Mouse (Mus musculus) inflammation-experienced regulatory T-cells, adult 6 months (primary cell): ENCODE measurements at regions not wholly inside any gene's neighbourhood (a gene's known extent, or its start where the extent isn't known, plus 50 kb on each side); places are given as distances from the start of the nearest gene placed in this dataset.

Experiments used
- ATAC-seq: one replicate; pipeline ENCODE4 v1.8.0; 2017

DNA sequence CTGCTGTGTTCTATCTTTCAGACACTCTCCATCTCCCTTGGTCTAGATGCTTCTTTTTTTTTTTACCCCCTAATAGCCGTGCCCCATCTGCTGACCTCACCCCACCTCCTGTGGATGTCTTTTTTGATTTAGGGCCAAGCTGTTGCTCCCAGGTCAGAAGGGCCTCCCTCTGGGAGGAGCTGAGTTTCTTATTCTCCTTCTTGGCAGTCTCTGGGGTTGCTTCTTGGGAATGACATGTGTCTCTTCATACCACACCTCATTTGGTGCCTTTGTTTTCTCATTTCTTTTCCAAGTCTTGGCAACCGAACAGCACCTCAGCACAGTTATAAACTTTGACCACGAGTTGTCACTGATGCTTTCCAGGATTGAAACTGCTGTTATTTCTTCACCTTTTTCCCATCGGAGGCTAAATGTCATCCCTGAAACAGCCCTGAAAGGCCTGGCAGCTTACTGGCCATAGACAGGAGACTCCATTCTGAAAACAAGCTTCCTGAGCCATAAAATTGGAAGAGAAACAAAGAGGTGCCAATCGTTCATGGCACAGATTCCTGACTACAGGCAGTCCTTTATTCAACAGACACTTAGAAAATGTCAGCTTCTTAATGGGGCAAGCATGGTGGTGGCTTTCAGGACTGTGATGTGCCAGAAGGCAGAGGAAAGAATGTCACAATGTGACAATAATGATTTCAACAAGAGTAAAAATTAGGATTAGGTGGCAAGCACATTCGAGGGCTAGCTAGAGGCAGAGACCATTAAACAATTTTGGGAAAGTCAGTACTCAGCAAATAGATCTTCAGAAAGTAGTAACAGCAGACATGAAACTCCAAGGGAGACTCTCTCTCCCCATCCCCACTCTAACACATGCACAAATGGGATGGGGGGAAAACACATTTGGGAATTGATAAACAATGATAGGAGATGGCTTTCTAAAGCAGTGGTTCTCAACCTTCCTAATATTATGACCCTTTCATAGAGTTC, 197.1 kb upstream of the Arrdc4 start:
- ATAC-seq: no peak

GRCm38 (mm10) chr7:68930627-68931334, 181.7 kb upstream of the Arrdc4 start:
- ATAC-seq: no peak

DNA sequence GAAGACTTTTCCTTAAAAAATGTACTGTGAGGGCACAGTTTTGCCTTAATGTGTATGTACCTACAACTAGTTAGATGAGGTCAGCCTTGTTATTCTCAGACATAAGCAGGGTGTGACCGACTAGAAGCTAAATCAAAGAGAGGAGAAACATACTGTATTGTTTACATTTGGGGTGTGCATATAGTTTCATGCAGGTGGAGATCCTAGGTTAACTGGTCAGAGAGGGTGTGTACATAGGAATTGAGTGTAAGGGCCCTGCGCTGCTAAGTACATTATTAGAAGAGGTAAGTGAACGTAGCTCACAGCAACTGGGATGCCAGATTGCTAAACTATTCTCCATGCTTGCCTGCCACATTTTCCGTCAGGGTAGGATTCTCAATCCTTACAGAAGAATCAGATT, 180.6 kb upstream of the Arrdc4 start:
- no peak for ATAC-seq

- no peak for ATAC-seq
Measured at GRCm38 (mm10) chr7:68925640-68926039, 176.6 kb upstream of the Arrdc4 start.

DNA sequence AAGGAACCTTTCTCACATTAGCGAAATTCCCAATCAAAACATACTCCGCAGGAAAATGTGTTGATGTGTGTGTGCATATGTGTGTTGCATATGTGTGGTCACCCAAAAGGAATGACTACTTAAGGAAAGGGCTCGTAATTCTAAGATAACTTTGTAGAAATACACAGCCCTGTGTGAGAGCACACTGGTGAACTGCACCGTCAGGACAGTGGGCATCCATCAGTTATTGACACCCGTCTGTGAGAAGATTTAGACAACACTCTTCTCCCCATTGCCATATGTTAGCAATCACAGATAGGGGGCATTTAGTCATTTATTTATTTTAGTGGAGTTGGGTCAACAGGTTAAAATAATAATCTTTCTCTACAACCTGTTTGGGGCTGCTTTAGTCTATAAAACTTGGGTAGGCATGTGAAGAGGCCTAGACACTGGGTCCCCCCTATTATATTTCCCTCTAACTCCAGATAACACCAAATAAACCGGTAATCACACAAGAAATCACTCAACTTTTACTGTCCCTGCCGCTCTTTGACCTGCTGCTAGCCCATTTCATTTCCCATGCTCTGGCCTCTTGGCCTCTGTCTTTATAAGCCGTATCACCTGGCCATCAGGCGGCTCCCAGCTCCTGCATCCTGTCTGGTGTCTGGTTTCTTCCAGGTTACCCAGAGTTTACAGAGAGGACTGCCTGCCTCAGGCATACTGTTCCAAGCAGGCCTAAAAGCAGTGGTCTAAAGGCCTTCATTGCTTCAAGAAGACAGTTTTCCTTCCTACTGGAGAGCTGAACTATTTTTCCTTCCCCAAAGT, 169.8 kb upstream of the Arrdc4 start:
- no peak for ATAC-seq

DNA sequence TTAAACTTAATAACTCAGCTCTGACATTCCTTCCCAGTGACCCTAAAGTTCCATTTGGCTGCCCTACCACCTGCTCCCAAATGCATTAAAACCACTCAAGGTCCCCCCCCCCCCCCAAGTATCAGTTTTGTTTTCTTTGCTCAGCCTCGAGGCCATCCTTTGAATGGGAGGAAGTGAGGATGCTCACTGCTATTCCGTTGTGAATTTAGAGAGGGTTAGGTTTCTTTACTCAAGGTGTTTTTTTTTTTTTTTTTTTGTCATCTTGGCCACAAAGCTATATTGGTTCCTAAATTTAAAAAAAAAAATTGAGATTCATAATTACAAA, 168.8 kb upstream of the Arrdc4 start:
- no peak for ATAC-seq

GRCm38 (mm10) chr7:68917137-68917875, 168.3 kb upstream of the Arrdc4 start:
- no peak for ATAC-seq

GRCm38 (mm10) chr7:68915976-68916375, 166.9 kb upstream of the Arrdc4 start:
- no peak for ATAC-seq

DNA sequence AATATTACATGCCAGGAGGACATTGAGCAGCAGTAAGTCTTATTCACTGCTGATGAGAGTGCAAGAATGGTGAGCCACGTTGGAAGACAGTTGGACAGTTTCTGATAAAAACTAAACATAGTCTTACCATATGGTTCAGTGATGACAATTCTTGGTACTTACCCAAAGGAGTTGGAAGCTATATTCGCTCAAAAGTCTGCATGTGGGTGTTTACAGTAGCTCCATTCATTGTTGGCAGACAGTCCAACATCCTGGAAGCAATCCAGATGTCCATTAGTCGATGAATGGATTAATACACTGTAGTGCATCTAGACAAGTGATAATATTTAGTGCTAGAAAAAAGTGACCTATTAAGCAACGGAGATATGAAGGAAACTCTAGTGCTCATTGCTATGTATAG, 165.3 kb upstream of the Arrdc4 start:
- no peak for ATAC-seq

DNA sequence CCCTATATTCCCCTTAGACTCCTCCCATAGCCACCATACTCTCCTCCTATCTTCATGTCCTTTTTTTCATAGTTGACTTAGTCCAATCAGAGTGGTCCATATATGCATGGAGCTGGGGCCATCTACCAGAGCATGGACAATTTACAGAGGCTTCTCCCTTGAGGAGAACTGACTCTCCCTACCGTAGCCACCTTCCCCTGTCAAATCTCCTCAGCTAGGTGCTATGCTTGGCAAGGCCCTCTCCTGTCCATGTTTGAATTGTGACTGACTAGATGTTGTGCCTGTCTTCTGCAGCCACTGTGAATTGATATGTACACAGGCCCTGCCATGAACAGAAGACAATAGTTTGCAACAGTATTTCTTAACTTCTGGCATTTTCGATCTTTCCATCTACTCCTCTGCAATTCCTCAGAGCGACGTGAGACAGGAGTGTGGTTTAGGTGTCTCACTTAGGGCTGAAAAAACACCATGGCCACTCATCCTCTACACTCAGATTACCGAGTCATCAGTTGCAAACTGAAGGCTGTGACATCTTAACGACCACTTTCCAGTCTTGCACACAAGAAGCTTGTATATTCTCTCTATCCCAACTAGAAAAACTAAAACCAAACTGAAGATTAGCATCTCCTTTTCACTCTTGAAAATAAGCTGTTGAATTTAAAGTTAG, 163.1 kb upstream of the Arrdc4 start:
- no peak for ATAC-seq

DNA sequence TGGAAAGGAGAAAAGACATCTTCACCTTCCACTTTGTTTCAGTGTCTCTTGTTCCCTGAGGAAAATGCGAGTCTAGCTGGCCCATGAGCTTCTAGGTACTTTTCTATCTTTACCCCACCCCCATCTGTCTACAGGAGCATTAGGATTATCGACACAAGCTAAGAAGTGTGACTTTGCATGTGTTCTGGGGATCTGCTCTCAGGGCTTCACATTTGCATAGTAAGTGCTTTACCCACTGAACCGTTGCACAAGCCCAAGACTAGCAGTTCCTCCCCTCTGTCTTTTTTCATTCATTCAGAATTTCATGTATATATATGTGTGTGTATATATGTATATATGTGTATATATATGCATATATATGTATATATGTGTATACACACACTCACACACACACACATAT, 162.5 kb upstream of the Arrdc4 start:
- ATAC-seq: no peak

- no peak for ATAC-seq
Measured at GRCm38 (mm10) chr7:68909694-68910093, 160.7 kb upstream of the Arrdc4 start.

- ATAC-seq: no peak
Measured at GRCm38 (mm10) chr7:68908401-68908834, 159.4 kb upstream of the Arrdc4 start.

DNA sequence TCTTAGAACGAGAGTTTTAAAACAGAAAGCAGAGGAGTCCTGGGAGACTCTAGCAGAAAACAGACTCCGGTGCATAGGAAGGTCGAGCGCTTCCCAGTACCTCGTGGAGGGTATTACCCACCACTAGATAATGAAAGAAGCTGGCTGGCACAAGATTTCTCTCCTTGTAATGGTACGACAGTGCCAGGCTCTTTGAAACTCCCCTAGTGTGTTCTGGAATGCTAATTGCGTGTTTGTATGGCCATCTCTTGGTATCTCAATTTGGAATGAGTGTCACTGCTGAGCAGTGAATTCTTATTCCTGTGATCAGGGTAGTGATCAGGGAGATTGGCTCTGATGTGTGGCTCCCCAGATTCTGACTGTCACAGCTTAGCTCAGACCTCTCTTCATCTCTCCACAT, 158.8 kb upstream of the Arrdc4 start:
- no peak for ATAC-seq

DNA sequence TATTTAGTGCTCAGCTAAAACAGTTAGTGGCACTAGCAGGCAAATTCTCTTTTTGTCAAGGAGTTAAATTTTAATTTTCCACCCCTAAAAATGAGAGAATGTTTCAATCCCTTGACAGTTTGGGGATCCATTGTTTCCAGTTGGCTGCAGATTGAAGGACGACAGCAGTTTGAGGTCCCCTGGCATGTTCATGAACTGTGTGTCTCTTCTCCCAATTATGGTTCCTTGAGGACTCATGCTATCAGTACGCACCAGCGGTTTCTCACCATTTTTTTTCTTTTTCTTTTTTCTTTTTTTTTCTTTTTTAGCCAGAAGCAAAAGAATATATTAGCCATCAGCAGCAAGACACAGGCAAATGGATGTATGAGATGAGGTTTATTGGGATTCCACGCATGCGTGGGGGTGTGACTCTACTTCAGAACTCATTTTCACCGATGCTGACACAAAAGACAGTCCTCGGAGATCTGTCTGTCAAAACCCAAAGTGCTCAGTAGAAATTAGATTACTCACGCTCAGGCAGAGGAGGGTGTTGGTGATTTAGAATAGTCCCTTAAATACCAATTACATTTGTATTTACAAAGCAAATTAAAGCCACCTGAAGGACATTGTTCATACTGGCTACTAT, 157.8 kb upstream of the Arrdc4 start:
- no peak for ATAC-seq

DNA sequence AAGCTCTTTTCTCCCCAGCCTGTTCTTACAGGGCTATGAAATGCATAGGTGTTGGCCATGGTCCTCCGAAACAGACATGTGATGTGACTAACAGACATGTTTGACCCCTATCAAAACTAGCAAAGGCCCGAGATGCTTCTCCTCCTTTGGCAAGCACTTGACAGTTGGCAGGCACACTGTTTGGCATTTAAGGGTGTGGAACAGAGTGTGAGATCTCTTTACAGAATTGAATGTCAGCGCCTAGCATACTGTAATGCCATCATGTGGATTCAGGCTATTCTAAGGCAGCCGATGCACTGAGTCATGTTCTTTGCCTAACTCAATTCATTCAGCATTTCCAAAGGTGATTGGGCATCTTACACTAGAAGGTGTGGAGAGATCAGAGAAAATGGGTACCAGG, 156.8 kb upstream of the Arrdc4 start:
- no peak for ATAC-seq

- ATAC-seq: no peak
Measured at GRCm38 (mm10) chr7:68886173-68886572, 137.1 kb upstream of the Arrdc4 start.

DNA sequence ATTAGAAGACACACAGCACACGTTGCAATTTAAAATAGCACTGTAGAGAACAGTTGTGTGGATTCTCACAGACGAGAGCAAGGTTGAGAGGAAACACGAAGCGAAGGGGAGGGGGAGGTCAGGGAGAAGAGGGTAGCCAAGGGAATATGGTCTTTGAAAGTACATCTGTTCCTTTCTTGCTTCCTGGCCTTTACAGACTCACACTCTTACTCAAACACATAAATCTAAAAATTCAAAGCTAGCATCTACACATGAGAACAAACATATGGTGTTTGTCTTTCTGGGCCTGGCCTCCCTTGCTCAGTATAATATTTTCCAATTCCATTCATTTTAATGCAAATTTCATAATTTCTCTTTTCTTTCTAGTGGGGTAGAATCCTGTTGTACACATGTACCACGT, 124.0 kb upstream of the Arrdc4 start:
- ATAC-seq: no peak

GRCm38 (mm10) chr7:68864322-68865031, 115.4 kb upstream of the Arrdc4 start:
- no peak for ATAC-seq

DNA sequence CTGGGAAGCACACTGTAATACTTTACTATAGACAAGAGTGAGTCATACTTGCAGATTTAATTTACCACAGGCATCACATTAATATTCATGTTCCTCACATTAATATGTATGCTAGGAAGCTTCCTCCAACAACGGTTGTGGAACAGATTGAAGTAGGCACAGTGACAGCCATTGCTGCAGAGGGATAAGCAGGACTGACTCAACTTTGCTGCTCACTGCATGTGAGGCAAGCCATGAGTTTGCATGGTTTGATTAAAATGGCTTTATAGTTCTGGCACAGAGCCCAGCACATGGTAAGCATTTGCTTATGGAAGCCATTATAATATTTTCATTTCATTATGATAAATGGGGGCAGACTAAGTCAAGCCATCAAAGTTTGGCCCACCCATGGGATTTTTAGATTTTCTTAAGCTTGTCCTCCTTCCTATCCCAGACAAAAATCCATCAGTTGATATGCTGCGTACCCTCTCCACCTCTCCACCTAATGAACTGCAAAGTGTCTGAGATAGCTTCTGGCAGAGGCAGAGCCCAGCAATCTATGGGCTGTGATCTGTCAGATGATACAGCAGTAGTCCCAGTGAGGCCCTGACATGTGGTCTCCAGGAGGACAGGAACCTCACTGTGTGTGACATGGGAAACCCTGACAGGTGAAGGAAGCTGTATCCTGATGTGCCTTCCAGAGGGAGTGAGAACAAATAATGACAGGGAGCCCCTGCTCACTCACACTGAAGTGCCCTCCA, 109.6 kb upstream of the Arrdc4 start:
- ATAC-seq: no peak
